Mouse (Mus musculus): ENCODE results near the gene Ctsd.

- TF ChIP-seq CTCF (conservative IDR thresholded peaks at IDR 0.05; ENCODE audit: low read length) (peak; percentile 59), POU5F1 (IDR thresholded peaks at IDR 0.05; ENCODE audit: borderline replicate concordance, low read length) (no peak)
These were observed 40.4 kb upstream of the Ctsd start for GRCm38 (mm10) chr7:142428213-142428612.
